Mouse (Mus musculus) kidney, embryonic 14.5 days (tissue): ENCODE results near the gene Etv5. TPM values are rescaled to one million over a fixed set of nuclear protein-coding genes. Genes with fewer than 3 reads are reported as not detected.
"Not testable (repeated sequence)": the region's sequence is repeated elsewhere in the genome, so short reads cannot be mapped to it uniquely, and the experiment has no call there.

Source experiments
- ATAC-seq: fragments of 200-750 bp; cut with Nextera tagmentation; 2 replicates; pipeline ENCODE4 v1.8.0; 2017; ENCODE audit warnings: moderate number of reproducible peaks, mild to moderate bottlenecking, moderate TSS enrichment, moderate library complexity; ENCODE audit not compliant: low FRiP score, low TSS enrichment
- H3K27ac ChIP-seq: fragments of 300-500 bp; sonication (generic); 2 replicates; pipeline ENCODE4 v1.5.1; 2014; ENCODE audit warnings: low read depth, mild to moderate bottlenecking, low read length, moderate library complexity, mixed read lengths
- H3K27me3 ChIP-seq: fragments of 300-500 bp; sonication (generic); 2 replicates; pipeline ENCODE4 v1.6.1; 2014; ENCODE audit warnings: mild to moderate bottlenecking, low read length; ENCODE audit not compliant: control insufficient read depth, insufficient read depth
- H3K36me3 ChIP-seq: fragments of 300-500 bp; sonication (generic); 2 replicates; pipeline ENCODE4 v1.6.1; 2014; ENCODE audit warnings: low read length, mixed read lengths; ENCODE audit not compliant: control insufficient read depth, insufficient read depth
- H3K4me1 ChIP-seq: fragments of 300-500 bp; sonication (generic); 2 replicates; pipeline ENCODE4 v1.6.1; 2014; ENCODE audit warnings: low read length, mixed read lengths; ENCODE audit not compliant: control insufficient read depth, insufficient read depth
- H3K4me2 ChIP-seq: fragments of 300-500 bp; sonication (generic); replicated peaks from 2 replicates; pipeline ENCODE4 v1.6.1; 2014; ENCODE audit warnings: low read depth, mild to moderate bottlenecking, low read length
- H3K4me3 ChIP-seq: fragments of 300-500 bp; sonication (generic); 2 replicates; pipeline ENCODE4 v1.5.1; 2014; ENCODE audit warnings: mild to moderate bottlenecking, low read length
- H3K9ac ChIP-seq: fragments of 300-500 bp; sonication (generic); 2 replicates; pipeline ENCODE4 v1.6.1; 2014; ENCODE audit warnings: low read depth, mild to moderate bottlenecking, low read length, moderate library complexity
- H3K9me3 ChIP-seq: fragments of 300-500 bp; sonication (generic); 2 replicates; pipeline ENCODE4 v1.6.1; 2016; ENCODE audit warnings: low read length; ENCODE audit not compliant: control insufficient read depth
- WGBS: fragments of 180-500 bp; shearing (Covaris S2); extraction: QIAGEN DNeasy Blood & Tissue Kit; methylation state at CpG from one replicate; pipeline ENCODE4 v1.1.7; 2014; 5-methylcytosine and 5-hydroxymethylcytosine counted together
- polyA plus RNA-seq: library from polyadenylated mRNA; unstranded; fragments of >200 nt; fragmentation: Nextera tagmentation; extraction: Ambion mirVana; gene quantifications from 2 replicates; pipeline ENCODE4 v1.2.1, GENCODE M21; 2014

Gene Etv5
- polyA plus RNA-seq, 1 experiment from 2014 or later: 68.0 TPM

- no peak overlapping the region for H3K4me3 ChIP-seq
- H3K36me3 ChIP-seq: peaks cover 35% of the 10 kb centered on the region; the same call in 1 of the 2 replicates
- peak; percentile 75 for ATAC-seq
- no peak overlapping the region for H3K27ac ChIP-seq
- WGBS: 74% methylated on average over 15 of the region's 15 CpGs
- no peaks in the 10 kb centered on the region for H3K9me3 ChIP-seq
- no peak overlapping the region for H3K4me2 ChIP-seq
- no peaks in the 10 kb centered on the region for H3K27me3 ChIP-seq
- H3K9ac ChIP-seq: no peak overlapping the region
- no peaks in the 10 kb centered on the region for H3K4me1 ChIP-seq
These were observed 44.2 kb downstream of the Etv5 start for GRCm38 (mm10) chr16:22395093-22395844.

GRCm38 (mm10) chr16:22390348-22390897 lies 49.1 kb downstream of the Etv5 start:
- no peak overlapping the region for H3K4me3 ChIP-seq
- no peaks in the 10 kb centered on the region for H3K27me3 ChIP-seq
- no peak overlapping the region for H3K27ac ChIP-seq
- H3K9ac ChIP-seq: no peak overlapping the region
- H3K4me2 ChIP-seq: no peak overlapping the region
- no peaks in the 10 kb centered on the region for H3K9me3 ChIP-seq
- WGBS: 53% methylated on average over 9 of the region's 9 CpGs
- no peaks in the 10 kb centered on the region for H3K4me1 ChIP-seq
- H3K36me3 ChIP-seq: peaks cover 31% of the 10 kb centered on the region; the same call in 1 of the 2 replicates
- no peak for ATAC-seq

- 87% methylated on average over 13 of the region's 13 CpGs for WGBS
- Histone ChIP-seq H3K9ac (no peak overlapping the region), H3K36me3 (peaks cover 36% of the 10 kb centered on the region; the same call in 1 of the 2 replicates), H3K4me2 (no peak overlapping the region), H3K4me3 (no peak overlapping the region), H3K4me1 (no peaks in the 10 kb centered on the region), H3K9me3 (no peaks in the 10 kb centered on the region), H3K27ac (no peak overlapping the region), H3K27me3 (no peaks in the 10 kb centered on the region)
- ATAC-seq: no peak
These were observed 50.2 kb downstream of the Etv5 start for GRCm38 (mm10) chr16:22389146-22389911.

- H3K9me3 ChIP-seq: no peaks in the 10 kb centered on the region
- H3K27me3 ChIP-seq: no peaks in the 10 kb centered on the region
- no peak overlapping the region for H3K9ac ChIP-seq
- H3K4me1 ChIP-seq: no peaks in the 10 kb centered on the region
- H3K4me3 ChIP-seq: no peak overlapping the region
- H3K27ac ChIP-seq: no peak overlapping the region
- no peak overlapping the region for H3K4me2 ChIP-seq
- no peak for ATAC-seq
- peaks cover 37% of the 10 kb centered on the region; the same call in 1 of the 2 replicates for H3K36me3 ChIP-seq
- WGBS: 93% methylated on average over 6 of the region's 6 CpGs
These were observed 51.8 kb downstream of the Etv5 start for GRCm38 (mm10) chr16:22387731-22388130.

GRCm38 (mm10) chr16:22382018-22382417 lies 57.5 kb downstream of the Etv5 start:
- not testable (repeated sequence) for H3K4me2 ChIP-seq, H3K27me3 ChIP-seq, H3K9me3 ChIP-seq, H3K4me1 ChIP-seq, H3K4me3 ChIP-seq, H3K9ac ChIP-seq, H3K27ac ChIP-seq, ATAC-seq
- 95% methylated on average over 6 of the region's 7 CpGs for WGBS
- peaks cover 24% of the 10 kb centered on the region; the same call in 1 of the 2 replicates for H3K36me3 ChIP-seq

- Histone ChIP-seq H3K36me3 (peaks cover 15% of the 10 kb centered on the region; the same call in 1 of the 2 replicates), H3K27me3 (no peaks in the 10 kb centered on the region), H3K4me3 (no peak overlapping the region), H3K9ac (no peak overlapping the region), H3K27ac (no peak overlapping the region), H3K4me2 (no peak overlapping the region), H3K4me1 (no peaks in the 10 kb centered on the region), H3K9me3 (no peaks in the 10 kb centered on the region)
- no peak for ATAC-seq
- whole genome bisulfite sequencing: 91% methylated on average over 8 of the region's 8 CpGs
These were observed 58.5 kb downstream of the Etv5 start for GRCm38 (mm10) chr16:22380981-22381380.

GRCm38 (mm10) chr16:22379986-22380385 lies 59.5 kb downstream of the Etv5 start:
- no peak for ATAC-seq
- Histone ChIP-seq H3K4me3 (no peak overlapping the region), H3K36me3 (peaks cover 5% of the 10 kb centered on the region; the same call in 1 of the 2 replicates), H3K27ac (no peak overlapping the region), H3K27me3 (no peaks in the 10 kb centered on the region), H3K4me2 (no peak overlapping the region), H3K4me1 (no peaks in the 10 kb centered on the region), H3K9me3 (no peaks in the 10 kb centered on the region), H3K9ac (no peak overlapping the region)
- 75% methylated on average over 8 of the region's 8 CpGs for WGBS

GRCm38 (mm10) chr16:22379342-22379741 lies 60.2 kb downstream of the Etv5 start:
- Histone ChIP-seq H3K27ac (no peak overlapping the region), H3K4me3 (no peak overlapping the region), H3K9ac (no peak overlapping the region), H3K36me3 (peaks cover 4% of the 10 kb centered on the region; the same call in 1 of the 2 replicates), H3K4me1 (no peaks in the 10 kb centered on the region), H3K4me2 (no peak overlapping the region), H3K9me3 (no peaks in the 10 kb centered on the region), H3K27me3 (no peaks in the 10 kb centered on the region)
- WGBS: 86% methylated on average over 4 of the region's 4 CpGs
- no peak for ATAC-seq

- 61% methylated on average over 3 of the region's 3 CpGs for WGBS
- no peak for ATAC-seq
These were observed 61.8 kb downstream of the Etv5 start for GRCm38 (mm10) chr16:22377714-22378113.

More at GRCm38 (mm10) chr16:22377714-22378113, 61.8 kb downstream of the Etv5 start:
- Histone ChIP-seq H3K27me3 (no peaks in the 10 kb centered on the region), H3K9ac (no peak overlapping the region), H3K4me2 (no peak overlapping the region), H3K9me3 (no peaks in the 10 kb centered on the region), H3K4me3 (no peak overlapping the region), H3K27ac (no peak overlapping the region), H3K36me3 (no peaks in the 10 kb centered on the region), H3K4me1 (no peaks in the 10 kb centered on the region)
